Mouse (Mus musculus): Measurements from ENCODE around the gene Pla2g4a.

DNA sequence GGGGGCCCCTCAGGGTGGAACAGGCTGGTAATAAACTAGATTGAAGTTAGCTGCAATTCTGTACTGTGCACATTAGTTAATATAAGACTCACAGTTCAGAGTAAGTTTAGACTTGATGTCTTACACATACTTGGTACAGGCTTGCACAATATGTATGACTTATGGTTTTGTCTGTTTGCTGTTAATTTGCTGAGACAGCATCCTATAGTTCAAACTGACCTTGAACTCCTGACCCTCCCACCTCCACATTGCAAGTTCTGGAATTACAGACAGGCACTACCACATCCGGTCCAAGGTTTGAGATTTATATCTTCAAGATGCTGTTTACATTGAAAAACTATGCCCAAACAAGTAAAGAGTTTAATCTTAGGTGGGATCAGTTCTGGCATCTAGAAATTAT is 4.7 kb upstream of the Pla2g4a start:
- TF ChIP-seq CTCF (IDR thresholded peaks at IDR 0.05; ENCODE audit: low read depth) (no peak), EP300 (IDR thresholded peaks at IDR 0.05; ENCODE audit: low read depth) (no peak)

Measured in liver, postnatal 0 days (tissue).